Mouse (Mus musculus) kidney, adult 2 months (tissue): ENCODE measurements around the gene Esr1.

Experiments
- CTCF ChIP-seq: fragments of 200-500 bp; conservative IDR thresholded peaks from 2 replicates; pipeline ENCODE4 v1.5.1; 2011; ENCODE audit warnings: low read depth, mild to moderate bottlenecking, control low read depth, low read length, moderate library complexity, mixed read lengths; ENCODE audit not compliant: insufficient read depth, insufficient read length
- POLR2A ChIP-seq: fragments of 200-500 bp; IDR thresholded peaks from one replicate; pipeline ENCODE4 v1.6.1; 2011; ENCODE audit warnings: low read depth, low read length, control low read depth

DNA sequence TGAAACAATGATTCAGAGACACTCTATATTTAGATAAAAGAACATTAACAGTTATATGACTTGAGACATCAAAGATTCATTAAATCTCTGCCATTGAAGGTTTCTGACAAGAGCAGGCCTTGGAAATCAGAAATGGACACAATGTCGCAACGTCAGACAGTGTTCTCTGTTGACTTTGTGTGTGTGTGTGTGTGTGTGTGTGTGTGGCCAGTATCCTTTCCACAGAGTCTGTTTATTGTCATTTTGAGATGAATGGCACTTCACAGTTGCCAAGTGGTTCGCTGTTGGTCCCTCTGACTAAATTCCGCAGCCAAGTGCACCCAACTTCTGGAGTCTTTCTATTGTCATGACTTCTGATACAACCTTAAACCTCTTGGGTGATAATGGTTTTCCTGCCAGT, 362.9 kb downstream of the Esr1 start:
- TF ChIP-seq CTCF (no peak), POLR2A (no peak)
